Mouse (Mus musculus): ENCODE results near the gene Itgax.

DNA sequence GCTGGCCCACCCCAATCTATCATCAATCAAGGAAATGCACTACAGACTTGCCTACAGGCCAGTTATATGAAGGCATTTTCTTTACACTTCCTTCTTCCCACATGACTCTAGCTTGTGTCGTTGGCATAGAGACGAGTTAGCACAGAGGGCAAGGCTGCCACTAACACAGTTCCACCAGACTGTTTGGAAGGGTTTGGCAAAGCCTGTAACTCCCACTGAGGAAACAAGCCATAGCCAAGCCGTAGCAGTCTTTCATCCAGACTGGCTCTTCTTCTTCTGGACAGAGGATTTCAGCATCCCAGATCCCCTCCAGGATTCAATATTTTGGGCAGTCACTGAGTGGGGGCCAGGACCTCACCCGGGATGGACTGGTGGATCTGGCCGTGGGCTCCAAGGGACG, 10.3 kb downstream of the Itgax start:
- no peak for TF ChIP-seq RAD21 (IDR thresholded peaks at IDR 0.05; ENCODE audit: low read depth, low read length)
- no peak for TF ChIP-seq CTCF (IDR thresholded peaks at IDR 0.05 in 2 of 3, conservative IDR thresholded peaks at IDR 0.05 in 1 of 3; ENCODE audit: control insufficient read depth in 1 of 3, insufficient read depth in 1 of 3, low read depth in 2 of 3, low read length in 3 of 3, poor library complexity in 1 of 3, severe bottlenecking in 1 of 3)
- TF ChIP-seq ZNF384 (IDR thresholded peaks at IDR 0.05; ENCODE audit: low read depth, low read length), result no peak
- TF ChIP-seq MAZ (IDR thresholded peaks at IDR 0.05; ENCODE audit: low read depth, low read length), result no peak
- TF ChIP-seq GABPA (IDR thresholded peaks at IDR 0.05; ENCODE audit: low read depth, low read length), result no peak
- TF ChIP-seq KAT2A (conservative IDR thresholded peaks at IDR 0.05; ENCODE audit: low read depth, low read length), result no peak
- TF ChIP-seq EP300 (IDR thresholded peaks at IDR 0.05; ENCODE audit: low read depth in 1 of 2, low read length in 2 of 2), result no peak
- no peak for TF ChIP-seq MAX (IDR thresholded peaks at IDR 0.05; ENCODE audit: low read length)
- TF ChIP-seq HCFC1 (IDR thresholded peaks at IDR 0.05; ENCODE audit: low read depth, low read length), result no peak
